Mouse (Mus musculus): ENCODE measurements around the gene Vmac. TPM values are rescaled to one million over a fixed set of nuclear protein-coding genes. Genes with fewer than 3 reads are reported as not detected.

Gene Vmac
- total and polyA plus RNA-seq, 3 experiments, result 3.0 to 9.9 (median 4.7) TPM

DNA sequence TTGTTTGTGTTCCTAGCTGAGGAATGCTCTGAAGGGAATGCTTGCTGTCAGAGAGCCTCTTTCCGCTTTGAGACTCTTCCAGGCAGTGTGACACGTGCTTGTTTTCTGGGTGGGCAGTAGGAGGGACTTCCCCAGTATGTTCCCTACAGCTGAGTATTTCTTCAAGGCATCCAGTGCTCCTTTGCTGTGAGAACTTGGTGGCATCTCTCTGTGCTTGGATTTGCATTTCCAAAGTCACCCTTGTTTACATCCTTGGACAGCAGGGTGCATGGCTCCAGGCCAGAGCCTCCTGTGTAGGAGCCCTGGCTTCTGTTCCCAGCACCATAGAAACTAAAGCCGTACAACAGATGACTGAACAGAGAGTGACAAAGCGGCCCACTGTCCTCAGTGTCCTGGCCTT is 9.1 kb downstream of the Vmac start:
- Histone ChIP-seq H3K27me3 (ENCODE audit: control insufficient read depth, insufficient read depth, low read length) (no peaks in the 10 kb centered on the region), H3K36me3 (ENCODE audit: control insufficient read depth, insufficient read depth, low read length) (no peaks in the 10 kb centered on the region), H3K79me2 (replicated peaks; ENCODE audit: control insufficient read depth, insufficient read depth, low read length) (no peaks in the 10 kb centered on the region), H3K4me1 (ENCODE audit: control insufficient read depth, insufficient read depth, low read length) (no peaks in the 10 kb centered on the region), H3K9ac (ENCODE audit: low read depth, low read length) (no peak overlapping the region), H3K4me3 (no peak overlapping the region), H3K27ac (no peak overlapping the region)
- TF ChIP-seq POLR2A (IDR thresholded peaks at IDR 0.05; ENCODE audit: insufficient read depth, low read depth, low read length) (no peak), EP300 (IDR thresholded peaks at IDR 0.05; ENCODE audit: insufficient read depth, low read depth, low read length) (no peak), CTCF (IDR thresholded peaks at IDR 0.05) (no peak)
- intact Hi-C loops (cut with DNase I), result no loop called here
- WGBS, result 73% methylated on average over 4 of the region's 4 CpGs
- DNase-seq, result no peak

DNA sequence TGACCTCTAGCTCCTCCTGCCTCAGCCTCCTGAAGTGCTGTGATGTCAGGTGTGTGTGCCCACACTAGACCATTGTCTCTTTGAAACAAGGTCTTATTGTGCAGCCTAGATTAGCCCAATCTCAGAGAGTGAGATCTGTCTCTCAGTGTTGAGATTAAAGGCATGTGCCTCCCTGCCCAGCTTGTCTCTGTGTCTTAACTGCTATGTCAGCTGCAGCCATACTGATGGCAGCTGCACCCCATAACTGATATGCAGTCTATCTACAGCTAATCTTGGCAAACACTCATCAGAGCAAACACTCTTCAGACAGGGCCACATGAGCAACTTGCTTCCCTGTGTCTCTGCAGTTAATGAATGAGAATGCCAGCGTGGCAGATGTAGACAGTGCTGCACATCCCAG is 11.3 kb downstream of the Vmac start:
- TF ChIP-seq CTCF (IDR thresholded peaks at IDR 0.05) (no peak), POLR2A (IDR thresholded peaks at IDR 0.05; ENCODE audit: insufficient read depth, low read depth, low read length) (no peak), EP300 (IDR thresholded peaks at IDR 0.05; ENCODE audit: insufficient read depth, low read depth, low read length) (no peak)
- H3K4me3 ChIP-seq, result no peak overlapping the region
- H3K9ac ChIP-seq (ENCODE audit: low read depth, low read length), result no peak overlapping the region
- H3K27me3 ChIP-seq (ENCODE audit: control insufficient read depth, insufficient read depth, low read length), result no peaks in the 10 kb centered on the region
- WGBS, result 90% methylated on average over 1 of the region's 1 CpGs
- no peaks in the 10 kb centered on the region for H3K79me2 ChIP-seq (replicated peaks; ENCODE audit: control insufficient read depth, insufficient read depth, low read length)
- no peaks in the 10 kb centered on the region; the same call in 1 of the 2 replicates for H3K4me1 ChIP-seq (ENCODE audit: control insufficient read depth, insufficient read depth, low read length)
- intact Hi-C loops (cut with DNase I), result no loop called here
- DNase-seq, result no peak
- no peak overlapping the region for H3K27ac ChIP-seq
- peaks cover 2% of the 10 kb centered on the region; the same call in 1 of the 2 replicates for H3K36me3 ChIP-seq (ENCODE audit: control insufficient read depth, insufficient read depth, low read length)

DNA sequence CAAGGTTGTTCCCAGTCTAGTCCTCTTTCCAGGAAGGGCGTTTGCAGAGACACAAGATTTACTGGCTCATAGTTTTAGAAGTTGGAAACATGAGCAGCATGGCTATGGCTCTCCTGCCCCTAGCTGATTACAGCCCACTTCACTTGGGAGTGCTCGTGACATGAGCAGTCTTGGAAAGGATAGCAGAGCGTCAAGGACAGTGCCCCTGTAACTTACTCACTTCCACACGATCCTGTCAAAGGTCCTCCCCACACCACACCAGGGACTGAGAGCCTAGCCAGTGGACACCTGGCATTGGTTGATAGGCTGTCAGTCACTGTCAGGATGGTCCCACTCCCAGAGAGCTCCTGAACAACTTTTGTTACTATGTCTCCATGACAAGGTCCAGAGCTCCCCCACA is 14.8 kb downstream of the Vmac start:
- no peak overlapping the region for H3K9ac ChIP-seq (ENCODE audit: low read depth, low read length)
- WGBS, result 58% methylated on average over 4 of the region's 4 CpGs
- peaks cover 2% of the 10 kb centered on the region; the same call in 1 of the 2 replicates for H3K36me3 ChIP-seq (ENCODE audit: control insufficient read depth, insufficient read depth, low read length)
- H3K4me1 ChIP-seq (ENCODE audit: control insufficient read depth, insufficient read depth, low read length), result no peaks in the 10 kb centered on the region; the same call in 1 of the 2 replicates
- no peak overlapping the region for H3K4me3 ChIP-seq
- intact Hi-C loops (cut with DNase I), result no loop called here
- TF ChIP-seq POLR2A (IDR thresholded peaks at IDR 0.05; ENCODE audit: insufficient read depth, low read depth, low read length) (no peak), EP300 (IDR thresholded peaks at IDR 0.05; ENCODE audit: insufficient read depth, low read depth, low read length) (peak; percentile 54; the same call in 1 of the 2 replicates), CTCF (IDR thresholded peaks at IDR 0.05) (no peak)
- no peaks in the 10 kb centered on the region for H3K27me3 ChIP-seq (ENCODE audit: control insufficient read depth, insufficient read depth, low read length)
- H3K27ac ChIP-seq, result no peak overlapping the region; the same call in none of the 2 replicates
- DNase-seq, result no peak
- no peaks in the 10 kb centered on the region for H3K79me2 ChIP-seq (replicated peaks; ENCODE audit: control insufficient read depth, insufficient read depth, low read length)

DNA sequence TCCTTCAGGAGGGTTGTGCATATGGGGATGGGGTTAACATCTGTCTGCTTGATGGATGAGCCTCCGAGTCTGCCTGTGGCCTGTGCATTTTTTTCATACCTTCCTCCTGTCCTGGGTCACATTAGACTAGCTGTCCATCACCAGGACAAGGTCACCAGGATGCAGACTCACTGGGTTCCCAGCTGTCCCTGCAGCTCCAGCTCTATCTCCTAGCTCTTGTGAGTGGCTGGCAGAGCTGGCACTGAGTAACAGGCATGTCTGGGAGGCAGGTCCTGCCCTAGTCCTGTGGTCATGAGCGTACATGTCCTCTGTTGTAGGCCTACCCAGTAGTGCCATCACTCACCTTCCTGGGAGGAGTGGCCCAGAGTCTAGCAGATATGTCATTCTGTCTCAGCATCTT is 17.4 kb downstream of the Vmac start:
- no peaks in the 10 kb centered on the region; the same call in 1 of the 2 replicates for H3K4me1 ChIP-seq (ENCODE audit: control insufficient read depth, insufficient read depth, low read length)
- no peaks in the 10 kb centered on the region for H3K27me3 ChIP-seq (ENCODE audit: control insufficient read depth, insufficient read depth, low read length)
- no peak overlapping the region for H3K9ac ChIP-seq (ENCODE audit: low read depth, low read length)
- H3K27ac ChIP-seq, result no peak overlapping the region
- peaks cover 2% of the 10 kb centered on the region; the same call in 1 of the 2 replicates for H3K36me3 ChIP-seq (ENCODE audit: control insufficient read depth, insufficient read depth, low read length)
- H3K4me3 ChIP-seq, result no peak overlapping the region
- peak in 1 of 2 experiments; percentile 41 for DNase-seq
- intact Hi-C loops (cut with DNase I), result no loop called here
- 62% methylated on average over 2 of the region's 2 CpGs for WGBS
- TF ChIP-seq EP300 (IDR thresholded peaks at IDR 0.05; ENCODE audit: insufficient read depth, low read depth, low read length), result 0 out of 2 replicates have a peak, but pooled peaks have one; percentile 41
- no peak for TF ChIP-seq CTCF (IDR thresholded peaks at IDR 0.05)
- no peak for TF ChIP-seq POLR2A (IDR thresholded peaks at IDR 0.05; ENCODE audit: insufficient read depth, low read depth, low read length)
- no peaks in the 10 kb centered on the region; the same call in 1 of the 2 replicates for H3K79me2 ChIP-seq (replicated peaks; ENCODE audit: control insufficient read depth, insufficient read depth, low read length)

DNA sequence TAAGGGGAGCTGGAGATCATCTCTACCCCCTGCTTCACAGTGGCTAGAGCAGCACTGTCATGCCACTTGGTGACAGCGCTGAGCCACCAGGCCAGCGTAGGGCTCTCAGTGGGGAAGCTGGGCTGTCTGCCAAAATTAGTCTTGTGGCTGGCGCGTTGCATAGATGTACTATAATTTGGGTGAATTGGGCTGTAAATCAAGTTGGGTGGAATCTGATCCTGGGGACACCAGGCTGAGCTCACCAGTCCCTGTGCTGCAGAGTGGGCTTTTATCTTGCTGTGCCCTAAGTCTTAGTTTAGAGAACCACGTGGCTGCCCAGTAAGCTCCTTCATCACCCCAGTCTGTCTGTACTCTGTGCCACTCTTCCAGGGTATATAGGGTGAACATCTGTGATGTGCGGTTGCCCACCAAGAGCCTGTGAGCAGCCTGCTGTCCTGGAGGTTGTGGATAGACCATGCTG is 23.9 kb downstream of the Vmac start:
- H3K9ac ChIP-seq (ENCODE audit: low read depth, low read length), result no peak overlapping the region
- no peaks in the 10 kb centered on the region for H3K36me3 ChIP-seq (ENCODE audit: control insufficient read depth, insufficient read depth, low read length)
- intact Hi-C loops (cut with DNase I), result no loop called here
- peak; percentile 46 to 60 for DNase-seq
- H3K79me2 ChIP-seq (replicated peaks; ENCODE audit: control insufficient read depth, insufficient read depth, low read length), result peaks cover 2% of the 10 kb centered on the region; the same call in 1 of the 2 replicates
- H3K4me3 ChIP-seq, result no peak overlapping the region
- no peaks in the 10 kb centered on the region for H3K27me3 ChIP-seq (ENCODE audit: control insufficient read depth, insufficient read depth, low read length)
- H3K27ac ChIP-seq, result no peak overlapping the region
- TF ChIP-seq EP300 (IDR thresholded peaks at IDR 0.05; ENCODE audit: insufficient read depth, low read depth, low read length) (no peak), POLR2A (IDR thresholded peaks at IDR 0.05; ENCODE audit: insufficient read depth, low read depth, low read length) (no peak), CTCF (IDR thresholded peaks at IDR 0.05) (peak; percentile 51)
- H3K4me1 ChIP-seq (ENCODE audit: control insufficient read depth, insufficient read depth, low read length), result peaks cover 3% of the 10 kb centered on the region
- 40% methylated on average over 6 of the region's 6 CpGs for WGBS

DNA sequence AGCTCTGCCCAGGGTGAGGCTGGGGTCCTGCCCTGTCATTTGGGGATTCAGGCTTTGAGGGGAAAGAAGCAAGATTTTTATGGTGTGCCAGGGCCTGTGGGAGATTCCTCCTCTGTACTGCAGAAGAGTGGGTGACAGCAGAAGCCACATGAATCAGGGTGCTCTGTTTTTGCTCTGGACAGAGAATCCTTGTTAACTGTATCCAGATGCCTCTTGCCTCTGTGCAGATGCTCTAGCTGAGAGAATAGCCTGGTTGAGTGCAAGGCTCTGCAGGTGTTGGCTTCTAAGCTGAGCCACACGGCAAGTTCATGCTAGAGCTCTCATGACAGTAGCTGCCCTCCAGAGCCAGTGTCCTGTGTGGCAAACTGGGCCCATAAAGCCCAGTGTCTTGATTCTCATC is 24.4 kb downstream of the Vmac start:
- H3K4me1 ChIP-seq (ENCODE audit: control insufficient read depth, insufficient read depth, low read length), result peaks cover 3% of the 10 kb centered on the region
- H3K27me3 ChIP-seq (ENCODE audit: control insufficient read depth, insufficient read depth, low read length), result no peaks in the 10 kb centered on the region
- no peak overlapping the region for H3K27ac ChIP-seq
- no peaks in the 10 kb centered on the region for H3K36me3 ChIP-seq (ENCODE audit: control insufficient read depth, insufficient read depth, low read length)
- intact Hi-C loops (cut with DNase I), result no loop called here
- WGBS, result 59% methylated on average over 1 of the region's 1 CpGs
- no peak for TF ChIP-seq EP300 (IDR thresholded peaks at IDR 0.05; ENCODE audit: insufficient read depth, low read depth, low read length)
- no peak for TF ChIP-seq CTCF (IDR thresholded peaks at IDR 0.05)
- no peak for TF ChIP-seq POLR2A (IDR thresholded peaks at IDR 0.05; ENCODE audit: insufficient read depth, low read depth, low read length)
- no peak overlapping the region for H3K4me3 ChIP-seq
- H3K9ac ChIP-seq (ENCODE audit: low read depth, low read length), result no peak overlapping the region
- H3K79me2 ChIP-seq (replicated peaks; ENCODE audit: control insufficient read depth, insufficient read depth, low read length), result peaks cover 4% of the 10 kb centered on the region
- DNase-seq, result no peak

Measured in heart, adult 2 months (tissue).